Mouse (Mus musculus): Measurements from ENCODE around the gene Pde4d. TPM values are rescaled to one million over a fixed set of nuclear protein-coding genes. Genes with fewer than 3 reads are reported as not detected.

Pde4d gene
- polyA plus RNA-seq, 2 experiments, result 11.7 to 17.3 TPM

DNA sequence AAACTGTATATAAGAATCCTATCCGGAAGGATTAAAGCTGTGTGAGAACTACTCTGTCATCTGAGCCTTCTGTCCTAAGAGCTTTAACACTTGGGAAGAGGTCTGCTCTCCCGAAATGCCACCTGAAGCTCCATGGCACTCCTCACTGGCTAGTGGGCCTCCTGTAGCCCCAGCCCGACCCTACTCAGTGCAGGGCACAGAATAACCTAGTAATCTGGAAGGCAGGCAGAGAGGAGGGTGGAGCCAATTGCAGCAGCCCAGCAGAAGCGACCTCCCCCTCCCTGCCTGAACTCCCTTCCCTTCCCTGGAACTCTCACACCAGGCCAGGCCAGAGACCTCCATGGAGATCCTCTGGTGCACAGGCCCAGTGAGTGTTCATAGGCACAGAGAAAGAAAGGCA lies 608.3 kb downstream of the Pde4d start:
- no peak for TF ChIP-seq POLR2A (IDR thresholded peaks at IDR 0.05; ENCODE audit: borderline replicate concordance, extremely low read depth, insufficient read depth, insufficient read length)
- Histone ChIP-seq H3K4me2 (replicated peaks; ENCODE audit: low read depth, low read length, severe bottlenecking) (no peak overlapping the region), H3K36me3 (ENCODE audit: control insufficient read depth, insufficient read depth, low read length) (no peaks in the 10 kb centered on the region), H3K9me3 (ENCODE audit: control insufficient read depth, low read length) (no peaks in the 10 kb centered on the region), H3K4me3 (replicated peaks; ENCODE audit: low read length) (no peak overlapping the region), H3K9ac (ENCODE audit: low read depth, low read length, severe bottlenecking) (no peak overlapping the region), H3K27me3 (ENCODE audit: control insufficient read depth, insufficient read depth, low read length) (no peaks in the 10 kb centered on the region), H3K4me1 (ENCODE audit: control insufficient read depth, insufficient read depth, low read length) (no peaks in the 10 kb centered on the region), H3K27ac (replicated peaks; ENCODE audit: low read depth, low read length) (no peak overlapping the region)
- ATAC-seq (ENCODE audit: low FRiP score, low read depth), result no peak
- 23% methylated on average over 4 of the region's 4 CpGs for WGBS
- no peak for DNase-seq (ENCODE audit: low spot score)

DNA sequence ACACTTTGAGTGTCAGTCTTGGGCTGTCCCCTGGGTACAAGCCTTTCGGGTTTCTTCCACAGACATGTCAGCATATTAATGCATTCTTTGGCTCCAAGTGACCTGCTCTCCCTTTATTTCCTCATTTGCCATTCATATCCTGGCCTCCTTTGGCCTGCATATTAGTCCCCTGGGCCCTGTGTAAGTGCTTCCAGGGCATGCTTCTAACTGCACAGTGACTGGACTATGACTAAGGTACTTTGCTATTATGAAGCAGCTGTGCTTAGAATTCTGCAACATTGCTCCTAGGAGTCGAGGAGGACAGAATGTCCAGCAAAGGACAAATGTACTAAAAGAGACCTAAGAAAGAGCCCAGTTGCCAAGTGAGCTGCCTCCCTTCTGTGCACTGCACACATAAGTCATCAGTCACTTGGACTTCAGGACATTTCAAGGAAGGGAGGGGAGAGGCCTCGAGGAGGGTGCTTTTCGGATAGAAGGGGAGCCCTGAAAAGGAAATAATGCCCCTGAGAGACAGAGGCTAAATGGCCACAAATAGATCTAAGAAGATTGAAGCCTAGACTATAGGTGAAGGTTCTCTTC lies 616.9 kb downstream of the Pde4d start:
- ATAC-seq (ENCODE audit: low FRiP score, low read depth), result no peak
- Histone ChIP-seq H3K4me3 (replicated peaks; ENCODE audit: low read length) (no peak overlapping the region), H3K27ac (replicated peaks; ENCODE audit: low read depth, low read length) (no peak overlapping the region), H3K4me2 (replicated peaks; ENCODE audit: low read depth, low read length, severe bottlenecking) (no peak overlapping the region), H3K9ac (ENCODE audit: low read depth, low read length, severe bottlenecking) (no peak overlapping the region), H3K9me3 (ENCODE audit: control insufficient read depth, low read length) (no peaks in the 10 kb centered on the region), H3K4me1 (ENCODE audit: control insufficient read depth, insufficient read depth, low read length) (0 out of 2 replicates have a peak, but pooled peaks cover 5% of the 10 kb centered on the region), H3K27me3 (ENCODE audit: control insufficient read depth, insufficient read depth, low read length) (no peaks in the 10 kb centered on the region), H3K36me3 (ENCODE audit: control insufficient read depth, insufficient read depth, low read length) (no peaks in the 10 kb centered on the region)
- TF ChIP-seq POLR2A (IDR thresholded peaks at IDR 0.05; ENCODE audit: borderline replicate concordance, extremely low read depth, insufficient read depth, insufficient read length), result no peak
- DNase-seq (ENCODE audit: low spot score), result no peak
- WGBS, result 55% methylated on average over 4 of the region's 4 CpGs

DNA sequence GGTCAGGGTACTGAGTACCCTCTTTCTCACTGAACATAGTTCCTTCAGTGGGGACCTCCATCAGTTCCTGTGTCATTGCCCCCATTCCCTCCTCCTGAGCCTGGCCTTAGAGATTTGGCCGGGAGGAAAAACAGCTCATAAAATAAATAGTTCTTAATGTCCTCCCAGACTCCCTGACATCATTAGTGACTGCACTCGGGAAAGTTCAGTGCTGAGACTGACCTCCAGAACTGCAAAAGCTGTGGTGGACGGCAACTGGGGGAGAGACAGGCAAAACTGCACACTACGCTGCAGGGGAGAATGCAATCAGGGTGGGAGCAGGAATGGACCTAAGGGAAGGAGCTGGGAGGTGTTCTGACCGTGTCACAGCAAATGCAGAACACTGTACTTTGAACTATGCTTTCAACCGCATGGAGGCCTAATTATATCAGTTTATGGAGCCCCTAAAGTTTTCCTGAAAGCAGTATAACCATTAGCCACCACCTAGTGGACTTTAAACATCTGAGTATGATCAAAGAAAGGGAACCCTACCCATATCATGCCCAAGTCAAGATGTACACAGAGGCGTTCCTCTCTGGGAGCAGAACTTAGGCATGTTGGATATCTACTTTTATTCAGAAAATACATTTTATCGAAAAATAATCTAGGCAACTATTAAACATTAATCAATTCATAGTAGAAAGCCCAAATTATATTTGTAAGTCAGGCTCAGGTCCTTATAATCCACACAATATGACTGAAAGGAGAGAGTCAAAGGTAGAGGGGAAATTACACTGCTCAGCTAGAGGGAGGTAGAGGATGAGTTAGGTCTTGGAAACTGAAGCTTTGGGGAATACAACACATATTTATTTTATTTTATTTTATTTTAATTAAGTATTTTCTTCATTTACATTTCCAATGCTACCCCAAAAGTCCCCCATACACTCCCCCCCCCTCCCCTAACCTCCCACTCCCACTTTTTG lies 618.8 kb downstream of the Pde4d start:
- Histone ChIP-seq H3K4me2 (replicated peaks; ENCODE audit: low read depth, low read length, severe bottlenecking) (no peak overlapping the region), H3K4me1 (ENCODE audit: control insufficient read depth, insufficient read depth, low read length) (0 out of 2 replicates have a peak, but pooled peaks cover 5% of the 10 kb centered on the region), H3K27ac (replicated peaks; ENCODE audit: low read depth, low read length) (no peak overlapping the region), H3K4me3 (replicated peaks; ENCODE audit: low read length) (no peak overlapping the region), H3K27me3 (ENCODE audit: control insufficient read depth, insufficient read depth, low read length) (no peaks in the 10 kb centered on the region), H3K9me3 (ENCODE audit: control insufficient read depth, low read length) (no peaks in the 10 kb centered on the region), H3K36me3 (ENCODE audit: control insufficient read depth, insufficient read depth, low read length) (no peaks in the 10 kb centered on the region), H3K9ac (ENCODE audit: low read depth, low read length, severe bottlenecking) (no peak overlapping the region)
- ATAC-seq (ENCODE audit: low FRiP score, low read depth) (no peak), DNase-seq (ENCODE audit: low spot score) (no peak)
- WGBS, result 16% methylated on average over 8 of the region's 8 CpGs
- TF ChIP-seq POLR2A (IDR thresholded peaks at IDR 0.05; ENCODE audit: borderline replicate concordance, extremely low read depth, insufficient read depth, insufficient read length), result no peak

DNA sequence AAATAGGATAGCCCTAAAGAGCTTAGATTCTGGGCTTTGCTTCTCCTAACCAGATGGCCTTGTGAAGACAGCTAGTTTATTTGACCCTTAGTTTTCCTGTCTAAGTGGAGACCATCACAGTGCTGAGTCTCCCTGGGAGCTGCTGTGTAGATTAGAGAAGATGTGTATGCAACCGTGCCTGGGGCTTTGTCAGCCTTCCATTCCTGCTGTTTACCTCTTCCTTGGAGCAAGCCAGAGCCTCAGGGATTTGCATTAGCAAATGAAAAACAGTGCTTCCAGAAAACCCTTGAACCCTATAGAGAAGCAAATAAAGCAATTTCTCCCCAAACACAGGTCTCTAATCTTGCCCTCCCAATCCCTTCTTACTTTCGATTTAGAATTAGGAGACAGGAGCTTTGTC lies 623.6 kb downstream of the Pde4d start:
- 23% methylated on average over 2 of the region's 2 CpGs for WGBS
- H3K36me3 ChIP-seq (ENCODE audit: control insufficient read depth, insufficient read depth, low read length), result no peaks in the 10 kb centered on the region
- no peak overlapping the region for H3K4me2 ChIP-seq (replicated peaks; ENCODE audit: low read depth, low read length, severe bottlenecking)
- H3K9me3 ChIP-seq (ENCODE audit: control insufficient read depth, low read length), result no peaks in the 10 kb centered on the region
- H3K4me3 ChIP-seq (replicated peaks; ENCODE audit: low read length), result no peak overlapping the region
- DNase-seq (ENCODE audit: low spot score), result no peak
- no peak overlapping the region for H3K9ac ChIP-seq (ENCODE audit: low read depth, low read length, severe bottlenecking)
- ATAC-seq (ENCODE audit: low FRiP score, low read depth), result no peak
- H3K27ac ChIP-seq (replicated peaks; ENCODE audit: low read depth, low read length), result no peak overlapping the region
- no peak for TF ChIP-seq POLR2A (IDR thresholded peaks at IDR 0.05; ENCODE audit: borderline replicate concordance, extremely low read depth, insufficient read depth, insufficient read length)
- no peaks in the 10 kb centered on the region for H3K27me3 ChIP-seq (ENCODE audit: control insufficient read depth, insufficient read depth, low read length)
- H3K4me1 ChIP-seq (ENCODE audit: control insufficient read depth, insufficient read depth, low read length), result no peaks in the 10 kb centered on the region

DNA sequence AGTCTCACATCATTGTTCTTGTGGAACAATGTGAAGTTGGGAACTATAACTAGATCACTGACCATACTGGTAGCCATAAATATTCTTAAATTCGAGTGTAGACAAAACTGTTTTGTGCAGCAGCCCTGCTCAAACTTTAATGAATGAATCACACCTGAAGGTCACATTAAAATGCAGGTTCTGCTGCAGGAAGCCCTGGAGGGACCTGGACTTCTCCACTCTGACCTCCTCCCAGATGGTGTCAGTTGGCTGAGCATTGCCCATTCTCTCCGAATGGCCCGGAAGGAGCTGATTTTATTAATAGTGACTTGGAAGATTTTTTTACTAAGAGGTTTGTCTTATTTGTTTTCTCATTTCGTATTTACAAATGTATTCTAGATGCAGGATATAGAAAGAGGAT lies 624.3 kb downstream of the Pde4d start:
- Histone ChIP-seq H3K4me2 (replicated peaks; ENCODE audit: low read depth, low read length, severe bottlenecking) (no peak overlapping the region), H3K4me3 (replicated peaks; ENCODE audit: low read length) (no peak overlapping the region), H3K9me3 (ENCODE audit: control insufficient read depth, low read length) (no peaks in the 10 kb centered on the region), H3K36me3 (ENCODE audit: control insufficient read depth, insufficient read depth, low read length) (no peaks in the 10 kb centered on the region), H3K9ac (ENCODE audit: low read depth, low read length, severe bottlenecking) (no peak overlapping the region), H3K4me1 (ENCODE audit: control insufficient read depth, insufficient read depth, low read length) (no peaks in the 10 kb centered on the region), H3K27me3 (ENCODE audit: control insufficient read depth, insufficient read depth, low read length) (no peaks in the 10 kb centered on the region), H3K27ac (replicated peaks; ENCODE audit: low read depth, low read length) (no peak overlapping the region)
- ATAC-seq (ENCODE audit: low FRiP score, low read depth) (no peak), DNase-seq (ENCODE audit: low spot score) (no peak)
- no peak for TF ChIP-seq POLR2A (IDR thresholded peaks at IDR 0.05; ENCODE audit: borderline replicate concordance, extremely low read depth, insufficient read depth, insufficient read length)
- whole genome bisulfite sequencing, result 18% methylated on average over 4 of the region's 4 CpGs

Data from limb, embryonic 14.5 days (tissue).